Mouse (Mus musculus) urinary bladder, adult 2 months (tissue): ENCODE results near the gene Cacnb2. TPM values are rescaled to one million over a fixed set of nuclear protein-coding genes. Genes with fewer than 3 reads are reported as not detected.

Source experiments
- DNase-seq: peaks from one replicate; pipeline ENCODE4 v3.0.0; 2022; ENCODE audit warnings: low spot score
- polyA plus RNA-seq: library from polyadenylated mRNA; depleted of rRNA; stranded (reverse); fragments of >200 nt; gene quantifications from 2 replicates; pipeline ENCODE4 v1.2.3, GENCODE M21; 2012; rRNA removed

Cacnb2 gene
- polyA plus RNA-seq, 1 experiment = 16.0 TPM

DNA sequence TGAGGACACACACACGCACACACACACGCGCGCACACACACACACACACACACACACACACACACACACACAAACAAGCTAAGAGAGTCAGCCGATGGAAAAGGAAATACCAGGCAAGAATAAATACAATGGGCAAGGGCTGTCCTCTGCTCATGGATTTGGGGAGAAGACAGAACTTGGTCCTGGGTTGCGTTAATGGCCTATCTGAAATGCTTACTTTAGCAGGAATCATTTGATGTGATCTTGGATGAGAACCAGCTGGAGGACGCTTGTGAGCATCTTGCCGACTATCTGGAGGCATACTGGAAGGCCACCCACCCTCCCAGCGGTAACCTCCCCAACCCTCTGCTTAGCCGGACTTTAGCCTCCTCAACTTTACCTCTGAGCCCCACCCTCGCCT, 381.1 kb downstream of the Cacnb2 start:
- DNase-seq = no peak

DNA sequence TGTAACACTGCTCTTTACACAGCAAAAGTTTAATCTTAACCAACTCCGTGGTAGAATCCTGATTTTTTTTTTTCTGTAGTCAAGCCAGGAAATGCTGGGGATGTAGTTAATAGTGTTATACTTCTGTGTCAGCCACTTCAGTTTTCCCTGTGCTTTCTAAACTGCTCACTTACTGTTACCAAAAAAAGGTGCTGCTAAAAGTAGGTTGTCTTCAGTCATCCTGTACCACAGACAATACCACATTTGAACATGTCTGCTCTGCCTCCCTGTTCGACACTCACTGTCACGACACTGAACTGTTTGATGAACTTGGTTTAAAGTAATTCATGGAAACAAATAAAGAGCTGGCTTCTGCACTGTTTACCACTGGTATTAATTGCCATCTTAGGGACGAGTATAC, 385.6 kb downstream of the Cacnb2 start:
- no peak for DNase-seq

DNA sequence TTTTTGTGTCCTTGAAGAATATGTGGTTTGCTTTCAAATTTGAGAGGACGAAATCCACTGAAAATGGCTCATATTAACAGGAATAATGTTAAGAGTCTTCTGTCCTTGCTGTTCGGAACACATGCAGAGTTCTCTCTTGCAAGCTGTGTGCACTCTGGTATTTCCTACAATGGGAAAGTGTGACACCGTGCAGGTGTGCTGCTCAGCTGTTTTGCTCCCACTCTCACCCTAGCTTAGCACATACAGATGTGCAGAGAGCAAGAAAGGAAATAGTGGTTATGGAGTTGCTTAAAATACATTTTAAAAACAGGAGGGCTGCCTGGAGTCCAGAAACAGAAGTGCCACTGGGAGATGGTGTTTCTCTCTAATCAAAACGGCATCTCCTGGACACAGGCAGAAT, 386.5 kb downstream of the Cacnb2 start:
- DNase-seq = no peak

DNA sequence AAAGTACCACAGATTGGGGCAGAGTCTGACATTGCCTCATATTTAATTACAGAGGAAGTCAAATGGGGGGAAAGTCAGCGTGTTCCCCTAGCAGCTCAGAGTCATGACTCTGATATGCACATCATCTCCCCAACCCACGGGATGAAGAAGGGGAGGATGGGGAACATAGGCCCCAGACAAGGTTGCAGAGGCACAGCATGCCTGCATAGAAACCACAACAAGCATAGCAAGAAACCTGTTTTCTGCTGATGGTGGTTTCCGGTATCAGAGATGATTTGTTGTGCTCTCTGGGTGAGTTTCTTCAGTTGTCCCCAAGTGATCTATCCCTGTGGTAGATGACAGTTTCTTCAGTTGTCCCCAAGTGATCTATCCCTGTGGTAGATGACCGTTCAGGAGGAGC, 389.6 kb downstream of the Cacnb2 start:
- DNase-seq = no peak

DNA sequence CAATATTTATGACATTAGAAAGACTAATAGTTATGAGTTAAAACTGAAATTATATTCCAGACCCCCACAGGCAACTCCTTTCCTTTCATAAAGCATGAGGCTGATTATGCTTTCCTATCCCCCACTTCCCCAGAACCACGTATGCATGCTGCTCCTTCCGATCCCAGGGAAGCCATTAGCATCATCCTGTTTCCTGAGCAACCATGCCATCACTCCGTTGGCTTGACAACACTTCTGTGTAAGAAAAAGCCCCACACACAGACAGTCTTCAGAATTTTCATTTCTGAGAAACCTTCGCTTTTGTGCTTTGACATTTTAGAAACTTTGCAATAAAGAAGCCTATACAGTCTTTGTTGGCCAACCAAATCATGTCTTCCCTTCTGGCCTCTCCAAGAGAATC, 393.1 kb downstream of the Cacnb2 start:
- DNase-seq = no peak

DNA sequence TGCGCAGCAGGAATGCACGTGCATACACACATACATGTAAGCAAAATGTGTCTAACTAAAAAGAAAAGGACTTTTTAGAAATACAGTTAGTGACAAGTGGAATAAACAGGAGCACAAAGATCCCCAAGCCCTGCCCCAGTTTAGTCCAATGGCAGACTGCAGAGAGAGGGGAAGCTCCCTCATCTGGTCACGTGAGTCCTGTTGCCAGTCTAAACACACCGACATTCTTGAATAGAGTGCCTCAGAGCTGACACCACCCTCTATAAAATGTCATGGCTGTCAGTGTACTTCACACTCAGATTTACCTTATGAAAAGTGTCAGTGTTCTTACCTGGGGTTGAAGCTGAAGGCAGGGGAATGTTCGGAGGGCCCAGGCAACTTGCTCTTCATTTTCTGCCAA, 394.9 kb downstream of the Cacnb2 start:
- DNase-seq = no peak

DNA sequence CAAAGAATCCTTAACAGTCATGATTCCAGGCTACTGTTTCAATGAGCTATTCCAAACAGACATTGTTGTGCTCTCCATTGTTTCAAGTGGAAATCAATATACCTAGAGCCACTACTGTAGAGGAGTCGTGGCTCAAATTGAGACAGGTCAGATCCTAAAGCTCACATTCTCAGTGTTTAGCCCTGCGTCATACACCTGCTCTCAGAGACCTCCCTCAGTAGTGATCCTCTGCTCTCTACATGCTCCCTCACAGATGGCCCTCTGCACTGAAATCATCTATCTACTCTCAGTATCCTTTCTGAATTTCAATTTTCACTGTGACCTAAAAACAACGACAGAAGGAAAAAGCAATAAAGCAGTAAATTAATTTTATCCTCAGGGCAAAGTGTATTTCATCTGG, 404.6 kb downstream of the Cacnb2 start:
- DNase-seq = no peak

DNA sequence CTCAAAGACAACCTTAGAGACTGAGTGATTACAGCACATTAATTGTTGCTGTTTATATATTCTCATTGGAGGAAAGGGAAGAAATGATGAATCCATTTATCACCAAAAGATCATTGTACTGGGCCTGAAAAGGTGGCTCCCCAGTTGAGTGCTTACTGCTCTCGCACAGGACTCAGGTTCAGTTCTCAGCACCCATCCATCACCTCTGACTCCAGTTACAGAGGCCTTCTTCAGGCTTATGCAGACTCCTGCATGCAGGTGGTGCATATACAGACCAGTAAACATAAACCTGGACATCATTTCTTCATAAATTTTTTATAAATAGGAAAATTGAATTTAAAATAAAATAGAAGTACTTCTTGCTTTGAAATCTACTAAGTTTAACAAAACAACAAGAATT, 405.2 kb downstream of the Cacnb2 start:
- no peak for DNase-seq

DNA sequence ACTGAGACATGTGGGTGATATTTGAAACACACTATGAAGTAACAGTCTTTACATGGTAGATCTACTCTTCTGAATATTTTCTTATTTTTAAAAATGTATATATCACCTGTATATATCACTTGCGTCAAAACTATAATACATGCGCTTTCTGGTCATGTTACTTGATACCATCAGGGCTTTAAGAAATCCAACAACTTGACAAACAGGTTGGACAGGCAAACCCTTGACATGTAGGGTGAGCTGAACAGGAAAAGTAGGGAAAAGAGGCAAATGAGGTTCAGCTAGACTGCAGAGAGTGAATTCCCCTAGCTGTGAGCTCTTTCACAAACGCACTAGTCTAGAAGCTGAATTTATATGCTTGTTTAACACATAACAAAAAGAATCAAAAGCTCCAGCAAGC, 423.9 kb downstream of the Cacnb2 start:
- no peak for DNase-seq

DNA sequence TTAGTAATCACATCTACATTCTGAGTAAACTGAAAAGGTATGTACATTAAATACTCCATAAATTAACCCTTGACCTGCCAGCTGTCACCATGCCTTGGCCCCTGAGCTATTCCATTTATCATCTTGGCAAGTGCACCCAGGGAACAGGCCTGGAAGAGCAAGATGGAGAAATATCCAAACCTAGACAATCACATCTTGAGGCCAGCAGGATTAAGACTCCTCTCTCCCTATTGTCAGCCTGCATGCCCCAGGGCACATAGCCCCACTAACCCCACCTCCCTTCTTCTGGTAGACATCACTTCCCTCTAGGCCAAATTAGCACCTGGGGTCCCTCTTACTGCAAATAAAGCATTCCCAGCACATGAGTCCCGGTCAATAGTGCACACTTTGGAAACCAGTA, 424.9 kb downstream of the Cacnb2 start:
- no peak for DNase-seq

Other genes starting within 250 kb of the Cacnb2 start
- gene Slc39a12, start 214.8 kb upstream of the Cacnb2 start, polyA plus RNA-seq = 0.15 TPM in 2 replicates